Mouse (Mus musculus) thymus, adult 2 months (tissue): ENCODE data around the gene Abcg5.

ENCODE experiments used
- CTCF ChIP-seq: fragments of 200-500 bp; IDR thresholded peaks from 2 replicates; pipeline ENCODE4 v1.5.1; 2012; ENCODE audit warnings: mild to moderate bottlenecking, control low read depth, low read length, moderate library complexity, borderline replicate concordance; ENCODE audit not compliant: control insufficient read depth, poor library complexity, insufficient read depth; ENCODE audit errors: extremely low read depth
- POLR2A ChIP-seq: fragments of 200-500 bp; IDR thresholded peaks from 2 replicates; pipeline ENCODE4 v1.6.1; 2012; ENCODE audit warnings: mild to moderate bottlenecking, low read length, control low read depth, moderate library complexity; ENCODE audit not compliant: control insufficient read depth, poor library complexity, insufficient read depth; ENCODE audit errors: extremely low read depth

DNA sequence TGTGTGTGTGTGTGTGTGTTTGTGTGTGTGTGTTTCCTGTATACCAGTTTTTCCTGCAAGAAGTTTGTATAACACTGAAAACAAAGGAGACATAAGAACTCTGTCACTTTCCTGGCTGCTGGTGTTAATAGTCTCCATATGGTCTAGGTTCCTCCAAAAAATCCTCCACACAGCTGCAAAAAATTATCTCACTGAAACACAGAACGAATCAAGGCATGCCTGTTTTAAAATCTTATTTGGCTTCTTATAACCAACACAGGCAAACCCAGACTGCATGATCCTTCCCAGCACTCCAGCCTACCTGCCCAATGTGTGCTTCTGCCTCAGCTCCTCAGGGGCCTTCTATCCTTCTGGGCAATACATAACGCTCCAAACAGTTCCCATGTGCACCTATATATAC is 59.9 kb downstream of the Abcg5 start:
- TF ChIP-seq CTCF (no peak), POLR2A (no peak)
